Mouse (Mus musculus) cerebellum, adult 9-10 months (tissue): ENCODE measurements around the gene Grn.

Experiments
- DNase-seq: peaks from one replicate; pipeline ENCODE4 v3.0.0; 2022

The Grn gene

GRCm38 (mm10) chr11:102401898-102402500, 28.1 kb upstream of the Grn start:
- no peak for DNase-seq

- no peak for DNase-seq
Measured at GRCm38 (mm10) chr11:102403657-102404056, 26.5 kb upstream of the Grn start.

DNA sequence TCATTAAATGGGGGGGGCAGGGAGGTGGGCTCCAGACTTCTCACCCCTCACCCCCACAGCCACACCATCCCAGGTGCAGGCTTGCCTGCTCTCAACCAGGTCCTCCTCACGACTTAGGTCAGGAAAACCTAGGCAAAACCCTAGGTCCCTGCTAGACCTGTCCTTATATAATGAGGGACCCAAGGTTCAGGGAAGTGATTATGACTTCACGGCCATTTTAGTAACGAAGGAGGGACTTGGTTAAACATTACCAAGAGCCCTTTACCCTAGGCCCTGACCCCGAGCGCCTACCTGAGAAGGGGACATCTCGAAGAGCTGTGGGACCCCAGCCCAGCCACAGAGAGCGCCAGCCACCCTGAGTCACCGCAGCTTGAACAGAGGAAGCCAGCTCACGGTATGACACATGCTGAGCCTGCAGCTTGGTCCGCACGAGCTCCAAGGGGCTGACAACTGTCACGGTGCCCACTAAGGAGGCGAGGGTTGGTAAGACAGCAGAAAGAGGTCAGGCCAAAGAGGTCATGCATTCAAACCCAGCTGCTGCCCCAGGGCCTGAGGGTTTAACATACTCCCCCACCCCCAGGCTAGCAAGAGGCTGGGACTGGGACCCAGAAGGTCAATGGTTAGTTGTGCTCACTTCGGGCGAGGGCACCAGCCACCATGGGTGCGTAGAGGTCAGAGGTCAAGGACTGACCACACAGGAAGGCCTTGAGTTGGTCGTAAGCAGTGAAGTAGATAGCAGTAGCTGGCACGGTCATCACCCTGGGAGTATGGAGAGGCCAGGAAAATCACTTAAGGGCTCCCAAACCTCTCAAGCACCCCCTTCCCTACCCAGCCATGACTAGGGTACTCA, 25.7 kb upstream of the Grn start:
- peak; percentile 60 for DNase-seq

DNA sequence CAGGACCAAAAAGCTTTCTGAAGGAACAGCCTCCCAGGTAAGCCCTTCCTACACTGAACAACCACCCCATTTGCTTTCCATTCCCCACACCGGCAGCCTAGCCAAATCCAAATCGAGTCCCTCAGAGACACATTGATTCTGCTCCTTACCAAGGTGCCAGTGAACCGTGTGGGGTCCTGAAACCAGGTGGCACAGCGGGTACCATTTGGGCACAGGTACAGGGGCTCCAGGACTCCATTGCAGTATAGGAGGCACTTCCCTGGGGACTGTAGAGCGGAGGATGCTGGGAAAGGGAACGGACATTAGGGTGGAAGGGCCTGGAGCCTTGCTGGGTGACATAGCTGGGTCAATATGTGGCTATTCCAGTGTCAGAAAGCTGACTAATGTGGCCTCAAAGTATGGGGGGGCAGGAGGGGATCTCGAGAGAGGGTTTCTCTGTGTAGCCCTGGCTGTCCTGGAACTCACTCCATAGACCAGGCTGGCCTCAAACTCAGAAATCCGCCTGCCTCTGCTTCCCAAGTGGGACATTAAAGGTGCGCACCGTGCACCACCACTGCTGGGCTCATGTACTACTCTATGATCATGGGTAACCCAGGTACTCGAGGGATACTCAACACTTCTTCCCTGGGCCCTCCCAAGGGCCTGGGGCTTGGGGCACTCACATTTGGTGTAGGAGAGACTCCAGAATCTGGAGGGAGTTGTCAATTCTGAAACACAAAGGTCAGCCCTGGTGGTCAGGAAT, 24.4 kb upstream of the Grn start:
- DNase-seq = peak; percentile 58

- peak; percentile 70 for DNase-seq
Measured at GRCm38 (mm10) chr11:102406401-102406800, 23.7 kb upstream of the Grn start.

DNA sequence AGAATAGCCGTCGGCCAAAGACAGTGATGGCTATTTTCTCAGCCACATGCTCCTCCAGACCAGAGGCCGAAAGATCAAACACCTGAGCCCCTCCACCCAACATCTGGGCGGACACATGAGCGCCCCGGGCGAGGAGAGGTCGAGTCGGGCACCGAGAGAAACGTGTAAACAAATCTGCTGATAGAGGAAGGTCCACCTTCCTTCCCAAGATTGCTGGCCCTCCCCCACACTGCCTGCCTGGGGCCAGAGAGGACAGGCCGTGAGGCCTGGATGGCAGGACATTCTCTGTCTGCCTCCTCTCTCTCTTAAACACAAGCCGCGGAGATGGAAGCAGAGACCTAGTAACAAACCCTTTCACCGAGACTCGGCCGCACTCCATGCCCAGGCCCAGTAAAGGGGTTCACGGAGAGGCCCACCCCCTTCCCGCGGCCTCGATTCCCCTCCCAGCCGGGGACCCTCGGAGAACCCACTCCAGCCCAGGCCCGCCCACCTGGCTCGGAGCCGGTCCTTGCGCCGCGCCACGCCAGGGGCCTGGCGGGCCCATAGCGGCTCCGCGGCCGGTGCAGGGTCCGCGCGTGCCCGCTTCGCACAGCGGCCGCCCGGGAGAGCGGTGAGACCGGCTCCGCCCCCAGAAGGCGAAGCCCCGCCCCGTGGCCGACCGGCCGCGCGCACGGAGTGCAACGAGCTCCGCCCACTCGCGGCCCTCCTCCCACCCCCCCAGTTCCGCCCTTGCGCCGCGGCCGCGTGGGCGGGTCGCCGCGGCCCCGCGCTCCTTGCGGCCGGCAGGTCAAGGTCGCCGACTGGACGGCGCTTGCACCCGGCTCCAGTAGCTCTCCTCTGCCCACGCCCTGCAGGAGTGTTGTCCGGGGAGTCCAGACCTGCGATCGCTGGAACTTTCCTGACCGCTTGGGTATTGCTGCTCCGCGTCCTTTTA, 22.9 kb upstream of the Grn start:
- peak; percentile 87 for DNase-seq

GRCm38 (mm10) chr11:102407834-102408215, 22.3 kb upstream of the Grn start, which contains the start of gene Slc25a39:
Gene Slc25a39 (minus strand): TSS chr11:102407946.
- no peak for DNase-seq

DNA sequence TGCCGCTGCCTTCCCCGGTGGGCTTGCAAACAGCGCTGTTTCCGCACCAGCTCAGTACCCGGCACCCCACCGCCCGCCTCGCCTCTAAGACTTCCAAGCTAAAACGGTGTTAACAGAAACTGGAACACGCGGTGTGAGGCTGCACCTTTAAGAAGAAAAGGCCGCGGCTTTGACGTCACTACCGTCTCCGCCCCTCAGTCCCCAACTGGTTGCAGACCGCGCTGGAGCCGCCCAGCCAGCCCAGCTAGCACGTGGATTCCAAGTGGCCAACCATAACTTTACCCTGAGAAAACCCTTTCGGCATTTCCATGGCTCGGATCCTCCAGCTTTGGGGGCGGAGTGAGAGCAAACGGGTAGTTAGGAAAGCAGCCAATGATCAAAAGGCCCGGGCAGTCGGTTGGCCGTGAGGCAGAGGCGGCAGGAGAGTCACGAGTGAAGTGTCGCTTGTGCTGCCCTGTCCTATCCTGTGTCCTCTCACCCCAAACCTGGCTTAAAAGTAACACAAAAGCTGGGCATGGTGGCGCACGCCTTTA, 21.7 kb upstream of the Grn start:
- DNase-seq = peak; percentile 99

DNA sequence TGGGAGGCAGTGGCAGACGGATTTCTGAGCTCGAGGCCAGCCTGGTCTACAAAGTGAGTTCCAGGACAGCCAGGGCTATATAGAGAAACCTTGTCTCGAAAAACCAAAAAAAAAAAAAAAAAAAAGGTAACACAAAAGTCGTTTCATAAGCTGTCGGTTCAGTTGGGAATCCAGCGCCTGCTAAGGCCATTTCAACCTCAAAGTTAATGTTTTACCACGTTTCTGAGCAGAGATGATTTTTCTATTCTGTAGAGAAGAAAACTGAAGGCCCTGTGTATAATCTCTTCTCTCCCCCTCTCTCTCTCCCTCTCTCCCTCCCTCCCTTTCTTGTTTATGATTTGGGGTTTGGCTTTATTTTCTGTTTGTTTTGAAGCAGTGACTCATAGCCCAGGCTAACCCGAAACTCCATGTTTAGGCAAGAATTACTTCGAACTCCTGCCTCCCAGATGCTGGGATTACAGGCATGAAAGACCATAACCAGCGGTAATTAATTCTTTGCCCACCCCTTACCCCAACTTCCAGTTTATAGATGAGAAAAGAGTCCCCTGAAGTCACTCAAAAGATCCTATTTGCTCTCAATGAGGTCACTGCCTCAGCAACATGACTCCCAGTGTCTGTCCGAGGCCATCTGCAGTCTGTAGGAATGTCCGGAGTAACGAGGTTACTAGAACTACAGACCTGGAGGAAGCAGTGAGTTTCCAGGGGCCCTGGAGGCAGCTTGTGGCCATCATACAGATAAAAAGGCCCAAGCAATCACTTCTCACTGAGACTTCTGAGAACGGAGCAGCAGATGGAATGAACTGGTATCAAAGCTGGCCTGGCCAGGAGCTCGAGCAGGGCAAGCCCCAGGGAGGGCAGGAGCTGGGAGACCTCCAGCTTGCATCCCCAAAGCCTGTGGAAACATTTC, 21.0 kb upstream of the Grn start:
- DNase-seq = peak; percentile 63

DNA sequence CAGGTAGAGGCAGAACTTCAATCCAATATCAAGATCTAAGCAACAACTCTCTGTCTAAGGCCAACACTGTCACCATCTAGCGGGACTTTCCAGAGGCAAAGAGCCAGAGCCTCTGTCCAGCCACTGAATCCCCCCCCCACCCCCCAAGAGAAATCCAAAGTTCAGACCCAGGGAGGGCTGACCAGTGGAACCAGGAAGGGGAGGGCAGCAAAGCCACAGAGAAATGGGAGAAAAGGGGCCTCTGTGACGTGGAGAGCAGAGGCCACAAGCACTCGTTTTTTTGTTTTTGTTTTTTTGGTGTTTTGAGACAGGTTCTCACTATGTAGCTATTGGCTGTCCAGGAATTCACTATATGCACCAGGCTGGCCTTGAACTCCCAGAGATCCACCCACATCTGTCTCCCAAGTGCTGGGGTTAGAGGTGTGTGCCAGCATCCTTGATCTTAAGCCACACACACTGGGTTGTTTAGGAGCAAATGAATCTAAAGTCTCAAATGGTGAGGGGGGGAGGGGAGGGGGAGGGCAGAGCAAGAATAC, 20.3 kb upstream of the Grn start:
- peak; percentile 55 for DNase-seq

GRCm38 (mm10) chr11:102410345-102410744, 19.8 kb upstream of the Grn start:
- peak; percentile 36 for DNase-seq

DNA sequence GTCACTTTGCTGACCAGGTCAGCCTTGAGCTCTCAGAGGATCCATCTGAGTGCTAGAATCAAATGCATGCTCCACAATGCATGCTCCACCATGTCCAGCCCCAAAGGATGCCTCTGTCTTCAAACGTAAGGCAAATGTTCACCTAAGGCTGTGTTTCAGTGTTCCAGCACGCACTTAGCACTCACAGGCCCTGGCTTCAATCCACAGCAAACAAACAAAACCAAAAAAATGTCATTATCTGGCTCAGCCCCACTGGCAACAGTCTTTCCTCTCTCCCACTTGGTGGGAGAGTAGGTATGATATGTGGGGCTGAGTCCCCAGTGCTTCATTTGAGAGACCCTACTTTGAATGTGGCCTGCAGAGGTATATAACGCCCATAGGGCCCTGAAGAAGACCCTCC, 19.1 kb upstream of the Grn start:
- peak; percentile 39 for DNase-seq

DNA sequence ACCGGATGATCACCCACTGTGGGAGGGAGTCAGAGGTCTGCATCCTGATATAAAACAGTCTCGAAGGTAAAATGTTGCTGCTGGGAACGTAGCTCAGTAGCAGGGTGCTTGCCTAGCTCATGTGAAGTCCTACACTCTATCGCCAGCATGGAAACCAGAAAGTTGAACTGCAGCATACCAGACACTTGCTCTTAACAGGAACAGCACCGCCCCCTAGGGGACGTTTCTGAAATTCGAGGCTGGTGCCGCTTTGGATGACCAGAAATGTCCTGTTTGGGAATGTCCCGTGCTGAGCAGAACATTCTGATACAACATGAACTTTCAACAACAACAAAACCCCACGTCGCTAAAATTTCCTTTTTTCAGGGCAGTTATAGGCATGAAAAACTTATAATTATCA, 18.4 kb upstream of the Grn start:
- peak; percentile 94 for DNase-seq

- peak; percentile 21 for DNase-seq
Measured at GRCm38 (mm10) chr11:102413059-102413458, 17.1 kb upstream of the Grn start.

DNA sequence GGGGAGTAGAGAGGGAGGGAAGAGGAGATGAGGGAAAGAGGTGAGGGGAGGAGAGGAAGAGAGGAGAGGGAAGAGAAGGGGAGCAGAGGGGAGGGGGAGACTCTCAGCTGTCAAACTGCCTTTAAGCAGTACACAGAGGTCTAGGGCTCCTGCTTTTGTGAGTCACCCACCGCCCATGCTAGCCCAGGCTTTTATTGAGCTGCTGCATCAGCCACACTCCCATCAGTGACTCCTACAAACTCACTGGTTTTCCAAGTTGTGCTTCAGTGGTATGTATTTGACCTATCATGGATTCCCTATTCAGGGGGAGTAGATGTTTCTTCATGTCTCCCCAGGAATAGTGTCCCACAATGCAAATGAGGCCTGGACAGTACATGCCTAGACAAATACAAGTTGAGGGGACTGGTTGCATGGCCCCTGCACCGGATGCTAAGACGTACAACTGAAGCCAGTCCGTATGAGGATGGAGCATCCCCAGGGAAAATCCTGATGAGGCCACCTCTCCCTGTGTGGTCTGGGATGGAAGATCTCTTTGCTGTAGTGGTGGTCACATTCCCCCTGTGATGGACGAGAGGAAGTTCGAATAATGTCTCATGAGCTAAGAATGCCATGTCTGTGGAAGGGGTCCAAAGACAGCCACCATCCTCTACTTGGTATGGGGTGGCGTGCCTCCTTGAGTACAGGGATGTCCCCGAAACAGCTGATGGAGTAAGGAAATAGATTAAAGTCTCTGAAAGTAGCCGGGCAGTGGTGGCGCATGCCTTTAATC, 14.9 kb upstream of the Grn start:
- peak; percentile 3 for DNase-seq

GRCm38 (mm10) chr11:102417160-102417559, 13.0 kb upstream of the Grn start:
- DNase-seq = peak; percentile 9

GRCm38 (mm10) chr11:102418887-102419286, 11.2 kb upstream of the Grn start:
- peak; percentile 3 for DNase-seq

- no peak for DNase-seq
Measured at GRCm38 (mm10) chr11:102421559-102421958, 8.6 kb upstream of the Grn start.

GRCm38 (mm10) chr11:102424666-102425065, 5.4 kb upstream of the Grn start:
- peak; percentile 14 for DNase-seq
